Mouse (Mus musculus): ENCODE results near the gene Zcchc4. TPM values are rescaled to one million over a fixed set of nuclear protein-coding genes. Genes with fewer than 3 reads are reported as not detected.
A peak's percentile ranks its signal among the peaks of the same experiment; 100 is the strongest.

Gene Zcchc4
- polyA plus RNA-seq, 1 experiment, result 4.1 TPM

- Histone ChIP-seq H3K4me3 (ENCODE audit: control insufficient read depth, low read depth, low read length) (no peak overlapping the region), H3K27ac (ENCODE audit: control insufficient read depth, insufficient read depth, low read depth, low read length) (no peak overlapping the region), H3K4me1 (ENCODE audit: control insufficient read depth, insufficient read depth, low read length) (no peaks in the 10 kb centered on the region), H3K36me3 (ENCODE audit: control insufficient read depth, insufficient read depth, low read length) (peaks cover 1% of the 10 kb centered on the region; the same call in 1 of the 2 replicates), H3K27me3 (ENCODE audit: control insufficient read depth, insufficient read depth, low read length) (no peaks in the 10 kb centered on the region)
- no peak for TF ChIP-seq POLR2A (IDR thresholded peaks at IDR 0.05; ENCODE audit: control insufficient read depth, low read depth, low read length)
- no peak for TF ChIP-seq CTCF (IDR thresholded peaks at IDR 0.05; ENCODE audit: control insufficient read depth, insufficient read depth, insufficient replicate concordance, low read depth, low read length)
Observed at GRCm38 (mm10) chr5:52821691-52822090, 46.5 kb downstream of the Zcchc4 start.

GRCm38 (mm10) chr5:52827923-52828322, 52.7 kb downstream of the Zcchc4 start:
- H3K36me3 ChIP-seq (ENCODE audit: control insufficient read depth, insufficient read depth, low read length), result no peaks in the 10 kb centered on the region
- TF ChIP-seq CTCF (IDR thresholded peaks at IDR 0.05; ENCODE audit: control insufficient read depth, insufficient read depth, insufficient replicate concordance, low read depth, low read length), result no peak
- no peak for TF ChIP-seq POLR2A (IDR thresholded peaks at IDR 0.05; ENCODE audit: control insufficient read depth, low read depth, low read length)
- H3K27ac ChIP-seq (ENCODE audit: control insufficient read depth, insufficient read depth, low read depth, low read length), result no peak overlapping the region
- no peaks in the 10 kb centered on the region for H3K4me1 ChIP-seq (ENCODE audit: control insufficient read depth, insufficient read depth, low read length)
- no peak overlapping the region for H3K4me3 ChIP-seq (ENCODE audit: control insufficient read depth, low read depth, low read length)
- H3K27me3 ChIP-seq (ENCODE audit: control insufficient read depth, insufficient read depth, low read length), result no peaks in the 10 kb centered on the region

GRCm38 (mm10) chr5:52833005-52833404, 57.8 kb downstream of the Zcchc4 start:
- H3K27ac ChIP-seq (ENCODE audit: control insufficient read depth, insufficient read depth, low read depth, low read length), result no peak overlapping the region; the same call in 1 of the 2 replicates
- no peak overlapping the region for H3K4me3 ChIP-seq (ENCODE audit: control insufficient read depth, low read depth, low read length)
- TF ChIP-seq CTCF (IDR thresholded peaks at IDR 0.05; ENCODE audit: control insufficient read depth, insufficient read depth, insufficient replicate concordance, low read depth, low read length), result no peak
- TF ChIP-seq POLR2A (IDR thresholded peaks at IDR 0.05; ENCODE audit: control insufficient read depth, low read depth, low read length), result no peak

GRCm38 (mm10) chr5:52833761-52834274, 58.6 kb downstream of the Zcchc4 start, which contains the start of gene Anapc4:
Gene Anapc4, plus strand, starts transcription at chr5:52834012.
- no peak for TF ChIP-seq CTCF (IDR thresholded peaks at IDR 0.05; ENCODE audit: control insufficient read depth, insufficient read depth, insufficient replicate concordance, low read depth, low read length)
- TF ChIP-seq POLR2A (IDR thresholded peaks at IDR 0.05; ENCODE audit: control insufficient read depth, low read depth, low read length), result peak; percentile 79; the same call in 1 of the 2 replicates
- H3K4me1 ChIP-seq (ENCODE audit: control insufficient read depth, insufficient read depth, low read length), result no peaks in the 10 kb centered on the region
- H3K36me3 ChIP-seq (ENCODE audit: control insufficient read depth, insufficient read depth, low read length), result no peaks in the 10 kb centered on the region
- H3K27me3 ChIP-seq (ENCODE audit: control insufficient read depth, insufficient read depth, low read length), result no peaks in the 10 kb centered on the region
- H3K4me3 ChIP-seq (ENCODE audit: control insufficient read depth, low read depth, low read length), result peak within 1 kb of the TSS; percentile 90
- H3K27ac ChIP-seq (ENCODE audit: control insufficient read depth, insufficient read depth, low read depth, low read length), result peak within 1 kb of the TSS; percentile 46

More at GRCm38 (mm10) chr5:52833005-52833404, 57.8 kb downstream of the Zcchc4 start:
- no peaks in the 10 kb centered on the region for H3K27me3 ChIP-seq (ENCODE audit: control insufficient read depth, insufficient read depth, low read length)
- H3K36me3 ChIP-seq (ENCODE audit: control insufficient read depth, insufficient read depth, low read length), result no peaks in the 10 kb centered on the region
- no peaks in the 10 kb centered on the region for H3K4me1 ChIP-seq (ENCODE audit: control insufficient read depth, insufficient read depth, low read length)

GRCm38 (mm10) chr5:52834386-52834785, 59.2 kb downstream of the Zcchc4 start:
- H3K27ac ChIP-seq (ENCODE audit: control insufficient read depth, insufficient read depth, low read depth, low read length), result peak overlapping the region; percentile 5; the same call in 1 of the 2 replicates
- peak overlapping the region; percentile 90 for H3K4me3 ChIP-seq (ENCODE audit: control insufficient read depth, low read depth, low read length)
- no peak for TF ChIP-seq POLR2A (IDR thresholded peaks at IDR 0.05; ENCODE audit: control insufficient read depth, low read depth, low read length)
- no peak for TF ChIP-seq CTCF (IDR thresholded peaks at IDR 0.05; ENCODE audit: control insufficient read depth, insufficient read depth, insufficient replicate concordance, low read depth, low read length)
- H3K27me3 ChIP-seq (ENCODE audit: control insufficient read depth, insufficient read depth, low read length), result no peaks in the 10 kb centered on the region
- no peaks in the 10 kb centered on the region for H3K36me3 ChIP-seq (ENCODE audit: control insufficient read depth, insufficient read depth, low read length)
- H3K4me1 ChIP-seq (ENCODE audit: control insufficient read depth, insufficient read depth, low read length), result no peaks in the 10 kb centered on the region

GRCm38 (mm10) chr5:52844319-52844718, 69.1 kb downstream of the Zcchc4 start:
- Histone ChIP-seq H3K27ac (ENCODE audit: control insufficient read depth, insufficient read depth, low read depth, low read length) (no peak overlapping the region), H3K27me3 (ENCODE audit: control insufficient read depth, insufficient read depth, low read length) (no peaks in the 10 kb centered on the region), H3K4me1 (ENCODE audit: control insufficient read depth, insufficient read depth, low read length) (no peaks in the 10 kb centered on the region), H3K36me3 (ENCODE audit: control insufficient read depth, insufficient read depth, low read length) (peaks cover 6% of the 10 kb centered on the region), H3K4me3 (ENCODE audit: control insufficient read depth, low read depth, low read length) (no peak overlapping the region)
- TF ChIP-seq CTCF (IDR thresholded peaks at IDR 0.05; ENCODE audit: control insufficient read depth, insufficient read depth, insufficient replicate concordance, low read depth, low read length), result no peak
- no peak for TF ChIP-seq POLR2A (IDR thresholded peaks at IDR 0.05; ENCODE audit: control insufficient read depth, low read depth, low read length)

- TF ChIP-seq POLR2A (IDR thresholded peaks at IDR 0.05; ENCODE audit: control insufficient read depth, low read depth, low read length), result no peak
- TF ChIP-seq CTCF (IDR thresholded peaks at IDR 0.05; ENCODE audit: control insufficient read depth, insufficient read depth, insufficient replicate concordance, low read depth, low read length), result no peak
- H3K4me1 ChIP-seq (ENCODE audit: control insufficient read depth, insufficient read depth, low read length), result no peaks in the 10 kb centered on the region
- no peak overlapping the region for H3K4me3 ChIP-seq (ENCODE audit: control insufficient read depth, low read depth, low read length)
- no peak overlapping the region for H3K27ac ChIP-seq (ENCODE audit: control insufficient read depth, insufficient read depth, low read depth, low read length)
- H3K27me3 ChIP-seq (ENCODE audit: control insufficient read depth, insufficient read depth, low read length), result no peaks in the 10 kb centered on the region
- peaks cover 2% of the 10 kb centered on the region for H3K36me3 ChIP-seq (ENCODE audit: control insufficient read depth, insufficient read depth, low read length)
Observed at GRCm38 (mm10) chr5:52855727-52856126, 80.5 kb downstream of the Zcchc4 start.

Measured in testis, adult 2 months (tissue).